Mouse (Mus musculus): ENCODE measurements around the gene Ank3. TPM values are rescaled to one million over a fixed set of nuclear protein-coding genes. Genes with fewer than 3 reads are reported as not detected.

Gene Ank3
- total and polyA plus RNA-seq, 2 experiments from 2014 or later: 56.7 to 267 TPM

DNA sequence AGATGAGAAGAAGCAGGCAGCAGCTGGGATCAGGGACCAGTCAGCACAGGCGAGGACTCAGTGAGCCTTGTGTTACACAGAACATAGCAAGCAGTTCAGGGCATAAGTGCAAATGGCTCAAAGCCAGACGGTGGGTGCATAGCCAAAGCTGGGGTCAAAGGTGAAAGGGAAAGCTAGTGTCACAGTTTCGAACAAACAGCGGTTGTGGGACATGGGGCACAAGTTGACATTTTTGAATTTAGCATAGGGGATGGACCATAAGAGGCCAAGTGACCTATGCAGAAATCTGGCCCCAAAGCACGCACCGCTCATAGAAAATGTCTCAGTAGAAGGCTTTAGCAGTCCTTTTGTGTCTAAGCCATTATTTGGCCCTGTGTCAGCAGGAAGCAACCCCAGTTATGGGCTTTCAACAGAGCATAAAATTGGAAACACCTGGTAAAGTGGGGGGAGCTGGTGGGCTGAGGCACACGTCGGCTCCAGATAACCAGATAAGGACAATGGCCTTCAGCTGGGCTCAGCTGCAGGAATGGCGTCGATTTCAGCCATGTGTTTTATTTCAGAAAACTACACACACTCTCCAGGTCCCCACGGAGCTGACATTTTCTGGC lies 185.4 kb downstream of the Ank3 start:
- H3K4me3 ChIP-seq (ENCODE audit: low read depth, low read length): no peak overlapping the region
- no peaks in the 10 kb centered on the region; the same call in 1 of the 2 replicates for H3K4me1 ChIP-seq (ENCODE audit: insufficient read depth)
- H3K27ac ChIP-seq (ENCODE audit: low read depth, low read length): peak overlapping the region; percentile 29; the same call in 1 of the 2 replicates
- TF ChIP-seq CTCF (IDR thresholded peaks at IDR 0.05; ENCODE audit: low read depth): no peak
- H3K9me3 ChIP-seq (ENCODE audit: low read length): no peaks in the 10 kb centered on the region
- WGBS: 36% methylated on average over 11 of the region's 11 CpGs
- no peak for ATAC-seq
- no peak overlapping the region for H3K9ac ChIP-seq
- H3K27me3 ChIP-seq (ENCODE audit: insufficient read depth, low read length): no peaks in the 10 kb centered on the region
- H3K36me3 ChIP-seq (ENCODE audit: insufficient read depth): 0 out of 2 replicates have a peak, but pooled peaks cover 2% of the 10 kb centered on the region
- no peak overlapping the region for H3K4me2 ChIP-seq (ENCODE audit: low read depth)
- DNase-seq: no peak

DNA sequence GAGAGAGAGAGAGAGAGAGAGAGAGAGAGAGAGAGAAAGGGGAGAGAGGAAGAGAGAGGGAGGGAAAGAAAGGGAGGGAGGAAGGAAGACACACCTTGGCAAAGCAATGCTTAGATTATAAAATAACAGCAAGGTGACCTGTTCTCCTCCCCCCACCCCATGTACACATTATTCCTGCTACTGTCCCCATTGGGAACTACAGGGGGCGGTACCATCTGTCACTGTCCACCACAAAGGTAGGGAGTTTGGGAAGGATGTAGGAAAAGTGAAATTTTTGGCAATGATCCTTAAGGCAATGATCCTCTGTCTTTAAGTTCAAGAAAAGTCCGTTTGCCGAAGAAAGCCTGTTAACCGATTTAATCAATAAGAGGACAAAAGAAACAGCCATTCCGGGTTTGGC lies 186.0 kb downstream of the Ank3 start:
- WGBS: 81% methylated on average over 5 of the region's 5 CpGs
- H3K27me3 ChIP-seq (ENCODE audit: insufficient read depth, low read length): no peaks in the 10 kb centered on the region
- no peak for DNase-seq
- H3K4me3 ChIP-seq (ENCODE audit: low read depth, low read length): no peak overlapping the region
- H3K4me1 ChIP-seq (ENCODE audit: insufficient read depth): no peaks in the 10 kb centered on the region; the same call in 1 of the 2 replicates
- no peak for ATAC-seq
- 0 out of 2 replicates have a peak, but pooled peaks cover 2% of the 10 kb centered on the region for H3K36me3 ChIP-seq (ENCODE audit: insufficient read depth)
- H3K27ac ChIP-seq (ENCODE audit: low read depth, low read length): no peak overlapping the region
- H3K4me2 ChIP-seq (ENCODE audit: low read depth): no peak overlapping the region
- no peaks in the 10 kb centered on the region for H3K9me3 ChIP-seq (ENCODE audit: low read length)
- H3K9ac ChIP-seq: no peak overlapping the region
- no peak for TF ChIP-seq CTCF (IDR thresholded peaks at IDR 0.05; ENCODE audit: low read depth)

DNA sequence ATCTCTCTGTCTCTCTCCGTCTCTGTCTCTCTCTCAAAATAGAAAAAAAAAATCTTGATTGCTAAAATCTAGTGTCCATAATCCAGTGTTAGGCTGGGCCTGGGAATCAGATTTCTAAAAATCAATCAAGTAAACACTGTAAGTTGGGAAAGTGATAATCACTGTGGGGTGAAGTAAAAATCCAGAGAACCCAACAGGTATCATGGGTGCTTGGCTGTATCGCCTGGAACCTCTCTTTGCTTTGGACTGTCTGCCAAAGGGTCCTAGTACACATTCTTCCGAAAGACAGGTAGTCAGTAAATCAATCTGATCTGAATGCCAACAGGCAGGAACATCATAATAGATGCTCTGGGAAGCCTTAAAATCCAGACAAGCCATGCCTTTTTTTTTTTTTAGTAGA lies 186.7 kb downstream of the Ank3 start:
- Histone ChIP-seq H3K4me3 (ENCODE audit: low read depth, low read length) (no peak overlapping the region), H3K9me3 (ENCODE audit: low read length) (no peaks in the 10 kb centered on the region), H3K36me3 (ENCODE audit: insufficient read depth) (0 out of 2 replicates have a peak, but pooled peaks cover 2% of the 10 kb centered on the region), H3K4me2 (ENCODE audit: low read depth) (no peak overlapping the region), H3K27ac (ENCODE audit: low read depth, low read length) (no peak overlapping the region), H3K9ac (no peak overlapping the region), H3K27me3 (ENCODE audit: insufficient read depth, low read length) (no peaks in the 10 kb centered on the region), H3K4me1 (ENCODE audit: insufficient read depth) (no peaks in the 10 kb centered on the region; the same call in 1 of the 2 replicates)
- DNase-seq (no peak), ATAC-seq (no peak)
- WGBS: 86% methylated on average over 3 of the region's 3 CpGs
- no peak for TF ChIP-seq CTCF (IDR thresholded peaks at IDR 0.05; ENCODE audit: low read depth)

DNA sequence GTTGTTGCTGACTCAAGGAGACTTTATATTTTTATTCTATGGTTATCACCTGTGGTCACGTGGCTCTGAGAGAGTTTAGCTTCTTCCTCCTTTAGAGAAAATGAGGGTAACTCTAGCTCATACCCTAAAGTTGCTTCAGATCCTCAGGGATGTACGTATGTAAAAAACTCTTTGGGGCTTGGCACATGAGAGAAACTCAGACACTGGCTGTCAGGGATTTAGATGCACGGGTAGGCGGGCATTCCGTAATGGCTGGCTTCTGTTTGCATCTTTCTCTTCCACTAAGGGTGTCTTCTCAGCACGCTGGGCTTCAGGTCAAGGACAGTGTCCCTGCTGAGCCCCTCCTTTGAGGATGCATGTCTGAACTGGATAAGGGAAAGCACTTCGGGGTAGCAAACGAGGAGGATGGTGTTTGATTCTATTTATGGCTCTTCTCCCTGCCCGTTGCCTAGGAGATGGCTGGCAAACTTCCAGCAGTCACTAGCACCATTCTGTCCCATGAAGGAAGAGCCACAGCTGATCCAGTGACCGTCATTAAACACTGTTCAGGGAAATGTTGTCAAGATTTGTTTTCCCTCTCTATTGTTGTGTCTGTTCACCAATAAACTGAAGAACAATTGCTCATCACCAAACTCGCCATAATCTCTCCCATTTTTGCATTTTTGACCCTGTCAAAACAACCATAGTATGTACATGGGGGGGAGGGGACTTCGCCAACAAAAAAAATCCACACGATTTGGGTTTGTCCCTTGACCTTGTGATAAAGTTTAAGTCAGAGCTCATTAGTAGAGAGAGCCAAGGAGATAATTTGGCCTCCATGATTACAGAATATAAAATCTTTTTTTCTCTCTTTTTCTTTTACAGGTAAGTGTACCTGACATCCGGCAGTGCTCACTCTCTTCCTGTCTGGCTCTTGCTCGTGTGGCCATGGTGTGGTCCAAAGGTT lies 195.9 kb downstream of the Ank3 start:
- H3K27me3 ChIP-seq (ENCODE audit: insufficient read depth, low read length): no peaks in the 10 kb centered on the region
- H3K27ac ChIP-seq (ENCODE audit: low read depth, low read length): peak overlapping the region; percentile 79
- 29% methylated on average over 15 of the region's 15 CpGs for WGBS
- peak overlapping the region; percentile 22; the same call in 1 of the 2 replicates for H3K9ac ChIP-seq
- peaks cover 16% of the 10 kb centered on the region for H3K4me1 ChIP-seq (ENCODE audit: insufficient read depth)
- peak overlapping the region; percentile 40 for H3K4me2 ChIP-seq (ENCODE audit: low read depth)
- ATAC-seq (peak; percentile 92), DNase-seq (peak; percentile 89)
- TF ChIP-seq CTCF (IDR thresholded peaks at IDR 0.05; ENCODE audit: low read depth): no peak
- no peaks in the 10 kb centered on the region for H3K9me3 ChIP-seq (ENCODE audit: low read length)
- no peaks in the 10 kb centered on the region for H3K36me3 ChIP-seq (ENCODE audit: insufficient read depth)
- no peak overlapping the region for H3K4me3 ChIP-seq (ENCODE audit: low read depth, low read length)

DNA sequence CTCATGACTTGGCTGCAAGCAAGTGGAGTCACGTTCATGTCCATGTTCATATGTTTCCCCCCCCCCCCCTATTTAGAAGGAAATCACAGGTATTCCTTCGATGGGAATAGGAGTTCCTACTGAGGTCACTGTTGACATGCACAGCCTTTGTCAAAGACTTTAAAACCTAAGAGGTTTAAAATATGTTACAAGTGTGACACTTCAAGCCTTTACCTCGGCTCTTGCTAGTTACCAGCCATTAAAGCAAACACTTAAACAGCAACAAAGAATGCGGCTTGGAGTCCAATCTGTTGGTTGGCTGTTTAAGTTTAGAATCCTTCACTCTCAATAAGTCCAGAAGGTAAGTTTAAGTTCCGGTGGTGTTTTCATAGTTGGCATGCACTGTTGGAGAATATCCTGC lies 196.9 kb downstream of the Ank3 start:
- H3K9ac ChIP-seq: no peak overlapping the region
- no peak overlapping the region for H3K27ac ChIP-seq (ENCODE audit: low read depth, low read length)
- no peaks in the 10 kb centered on the region for H3K27me3 ChIP-seq (ENCODE audit: insufficient read depth, low read length)
- WGBS: 78% methylated on average over 5 of the region's 5 CpGs
- H3K9me3 ChIP-seq (ENCODE audit: low read length): no peaks in the 10 kb centered on the region
- H3K4me1 ChIP-seq (ENCODE audit: insufficient read depth): peaks cover 16% of the 10 kb centered on the region
- DNase-seq (no peak), ATAC-seq (no peak)
- no peaks in the 10 kb centered on the region for H3K36me3 ChIP-seq (ENCODE audit: insufficient read depth)
- TF ChIP-seq CTCF (IDR thresholded peaks at IDR 0.05; ENCODE audit: low read depth): no peak
- no peak overlapping the region for H3K4me2 ChIP-seq (ENCODE audit: low read depth)
- no peak overlapping the region for H3K4me3 ChIP-seq (ENCODE audit: low read depth, low read length)

DNA sequence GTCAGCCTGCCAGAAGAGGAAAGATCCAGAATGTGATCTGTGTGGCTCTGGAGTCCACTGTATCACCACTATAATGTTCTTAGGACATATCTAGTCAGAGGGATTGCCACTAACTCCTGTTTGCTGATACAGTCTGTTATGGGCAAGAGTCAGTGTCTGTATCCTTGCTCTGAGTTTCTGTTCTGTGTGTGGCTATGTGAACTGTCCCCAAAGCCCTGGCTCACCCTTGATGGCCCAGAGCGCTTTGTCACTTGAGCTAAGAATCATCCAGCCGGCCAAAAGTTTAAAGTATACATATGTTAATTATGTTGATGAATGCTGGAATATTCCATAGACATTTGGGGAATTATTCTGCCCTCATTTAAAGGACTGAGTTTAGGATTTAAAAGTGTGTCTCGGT lies 202.9 kb downstream of the Ank3 start:
- WGBS: 63% methylated on average over 3 of the region's 3 CpGs
- Histone ChIP-seq H3K4me2 (ENCODE audit: low read depth) (no peak overlapping the region), H3K4me3 (ENCODE audit: low read depth, low read length) (no peak overlapping the region), H3K36me3 (ENCODE audit: insufficient read depth) (no peaks in the 10 kb centered on the region), H3K4me1 (ENCODE audit: insufficient read depth) (peaks cover 6% of the 10 kb centered on the region; the same call in 1 of the 2 replicates), H3K9me3 (ENCODE audit: low read length) (no peaks in the 10 kb centered on the region), H3K9ac (no peak overlapping the region), H3K27ac (ENCODE audit: low read depth, low read length) (no peak overlapping the region), H3K27me3 (ENCODE audit: insufficient read depth, low read length) (no peaks in the 10 kb centered on the region)
- TF ChIP-seq CTCF (IDR thresholded peaks at IDR 0.05; ENCODE audit: low read depth): no peak
- ATAC-seq (no peak), DNase-seq (no peak)

DNA sequence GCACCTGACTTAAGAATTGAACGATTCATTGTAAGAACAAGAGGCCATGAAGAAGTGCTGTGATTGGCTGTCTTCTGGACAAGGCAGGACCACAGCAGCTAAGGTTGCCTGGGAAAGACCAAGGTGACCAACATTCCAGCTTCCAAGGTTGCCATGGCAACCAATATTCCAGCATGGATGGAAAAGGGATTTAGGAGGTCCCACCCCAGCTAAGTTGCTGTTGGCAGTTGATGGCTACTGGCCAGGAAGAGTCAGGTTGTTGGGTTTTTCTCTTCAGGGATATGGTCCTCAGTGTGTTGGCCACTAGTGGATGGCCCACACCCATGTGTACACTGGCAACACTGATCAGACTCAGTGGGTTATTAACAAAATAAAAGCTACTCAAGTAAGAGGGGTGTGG lies 204.1 kb downstream of the Ank3 start:
- no peaks in the 10 kb centered on the region for H3K27me3 ChIP-seq (ENCODE audit: insufficient read depth, low read length)
- no peaks in the 10 kb centered on the region for H3K9me3 ChIP-seq (ENCODE audit: low read length)
- no peak overlapping the region for H3K9ac ChIP-seq
- H3K4me2 ChIP-seq (ENCODE audit: low read depth): no peak overlapping the region
- peaks cover 6% of the 10 kb centered on the region; the same call in 1 of the 2 replicates for H3K4me1 ChIP-seq (ENCODE audit: insufficient read depth)
- no peak for TF ChIP-seq CTCF (IDR thresholded peaks at IDR 0.05; ENCODE audit: low read depth)
- WGBS: 89% methylated on average over 1 of the region's 1 CpGs
- no peaks in the 10 kb centered on the region for H3K36me3 ChIP-seq (ENCODE audit: insufficient read depth)
- DNase-seq: no peak
- H3K27ac ChIP-seq (ENCODE audit: low read depth, low read length): no peak overlapping the region
- no peak overlapping the region for H3K4me3 ChIP-seq (ENCODE audit: low read depth, low read length)
- no peak for ATAC-seq

Data from forebrain, postnatal 0 days (tissue).